Mouse (Mus musculus): Measurements from ENCODE around the gene Usp10. TPM values are rescaled to one million over a fixed set of nuclear protein-coding genes. Genes with fewer than 3 reads are reported as not detected.
A peak's percentile ranks its signal among the peaks of the same experiment; 100 is the strongest.

Usp10 gene
- total and polyA plus RNA-seq, 3 experiments, result 227 to 398 (median 263) TPM

DNA sequence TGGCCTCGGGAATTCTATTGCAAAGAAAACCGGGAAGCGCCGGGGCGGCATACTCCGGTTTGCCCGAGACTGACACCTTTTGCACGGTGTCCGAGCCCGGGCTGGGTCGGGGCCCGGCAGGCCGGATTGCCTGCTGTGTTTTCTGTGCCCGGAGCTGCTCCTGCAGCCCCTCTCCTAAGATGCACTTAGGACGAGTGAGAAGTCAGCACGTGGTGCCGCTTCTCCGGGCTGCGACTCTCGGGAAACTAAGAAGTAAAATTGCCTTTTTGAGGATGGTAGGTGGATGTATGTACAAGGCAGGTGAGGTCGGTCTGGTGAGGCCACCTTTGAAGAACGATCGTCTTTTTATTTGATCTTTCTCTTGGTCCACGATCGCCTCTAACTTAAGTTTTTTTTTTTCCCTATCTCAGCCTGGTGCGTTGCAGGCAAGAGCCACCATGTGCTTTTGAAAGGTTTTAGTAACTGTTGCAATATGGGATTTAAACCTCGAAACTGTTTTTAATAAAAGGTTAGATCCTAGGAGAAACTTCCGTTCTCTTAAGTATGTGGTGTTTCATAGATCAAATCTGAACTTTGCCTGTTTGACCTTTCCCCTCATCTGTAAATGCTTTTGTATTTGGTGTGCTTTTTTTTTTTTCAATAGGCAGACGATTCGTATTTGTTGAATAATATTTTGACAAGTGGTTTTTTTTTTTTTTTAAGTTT, 1.2 kb downstream of the Usp10 start:
- peaks cover 7 to 40% of the 10 kb centered on the region in 2 experiments; a peak in 3 of 4 replicates for H3K36me3 ChIP-seq (ENCODE audit: control insufficient read depth in 1 of 2, insufficient read depth in 2 of 2, low read length in 2 of 2)
- peak overlapping the region; percentile 81 for H3K27ac ChIP-seq (ENCODE audit: control insufficient read depth, low read depth, low read length)
- no peaks in the 10 kb centered on the region for H3K27me3 ChIP-seq (ENCODE audit: control insufficient read depth in 1 of 2, insufficient read depth in 2 of 2, low read length in 2 of 2)
- H3K9ac ChIP-seq (ENCODE audit: control insufficient read depth, low read depth, low read length, poor library complexity, severe bottlenecking), result peak overlapping the region; percentile 92
- peaks cover 58% of the 10 kb centered on the region for H3K79me2 ChIP-seq (ENCODE audit: control insufficient read depth, insufficient read depth, low read length, poor library complexity)
- peak; percentile 70 for DNase-seq (ENCODE audit: low read depth, low spot score)
- H3K4me3 ChIP-seq (ENCODE audit: control insufficient read depth in 1 of 2, insufficient read depth in 1 of 2, low read depth in 2 of 2, low read length in 2 of 2), result peak overlapping the region; percentile 63 to 93
- H3K9me3 ChIP-seq (replicated peaks; ENCODE audit: insufficient read depth, low read length), result no peaks in the 10 kb centered on the region
- peaks cover 14 to 43% of the 10 kb centered on the region in 2 experiments for H3K4me1 ChIP-seq (ENCODE audit: control insufficient read depth in 1 of 2, insufficient read depth in 2 of 2, low read length in 2 of 2)
- no peak for TF ChIP-seq POLR2A (IDR thresholded peaks at IDR 0.05; ENCODE audit: control insufficient read depth in 1 of 2, insufficient read depth in 1 of 2, low read depth in 1 of 2, low read length in 2 of 2, poor library complexity in 1 of 2)
- TF ChIP-seq MYC (IDR thresholded peaks at IDR 0.05; ENCODE audit: low read depth, low read length), result peak; percentile 96
- TF ChIP-seq TAL1 (IDR thresholded peaks at IDR 0.05; ENCODE audit: low read length), result no peak
- no peak for TF ChIP-seq CHD2 (IDR thresholded peaks at IDR 0.05; ENCODE audit: low read length)
- TF ChIP-seq ZKSCAN1 (IDR thresholded peaks at IDR 0.05; ENCODE audit: low read depth, low read length), result no peak
- no peak for TF ChIP-seq HCFC1 (IDR thresholded peaks at IDR 0.05; ENCODE audit: low read depth, low read length)
- no peak for TF ChIP-seq POLR2AphosphoS2 (IDR thresholded peaks at IDR 0.05; ENCODE audit: low read length)
- TF ChIP-seq MAZ (IDR thresholded peaks at IDR 0.05; ENCODE audit: low read depth, low read length), result no peak
- no peak for TF ChIP-seq NRF1 (IDR thresholded peaks at IDR 0.05; ENCODE audit: insufficient read depth, low read depth, low read length, poor library complexity, severe bottlenecking)
- peak; percentile 63; the same call in 1 of the 2 replicates for TF ChIP-seq USF1 (IDR thresholded peaks at IDR 0.05; ENCODE audit: low read depth, low read length)
- no peak for TF ChIP-seq UBTF (IDR thresholded peaks at IDR 0.05; ENCODE audit: borderline replicate concordance, insufficient read depth, low read depth, low read length)
- no peak for TF ChIP-seq SMC3 (IDR thresholded peaks at IDR 0.05; ENCODE audit: low read depth, low read length)
- TF ChIP-seq EP300 (IDR thresholded peaks at IDR 0.05; ENCODE audit: low read depth in 1 of 2, low read length in 2 of 2), result no peak
- TF ChIP-seq GABPA (IDR thresholded peaks at IDR 0.05; ENCODE audit: low read depth, low read length), result no peak
- 0 out of 2 replicates have a peak, but pooled peaks have one; percentile 11 for TF ChIP-seq TBP (IDR thresholded peaks at IDR 0.05; ENCODE audit: low read depth, low read length)
- no peak for TF ChIP-seq MAFK (IDR thresholded peaks at IDR 0.05; ENCODE audit: borderline replicate concordance, low read depth, low read length)
- TF ChIP-seq MXI1 (IDR thresholded peaks at IDR 0.05; ENCODE audit: low read depth, low read length), result peak; percentile 93
- TF ChIP-seq ZMIZ1 (IDR thresholded peaks at IDR 0.05; ENCODE audit: low read depth, low read length), result no peak
- no peak for TF ChIP-seq ETS1 (IDR thresholded peaks at IDR 0.05; ENCODE audit: low read depth, low read length)
- no peak for TF ChIP-seq RAD21 (IDR thresholded peaks at IDR 0.05; ENCODE audit: low read depth, low read length)
- no peak for TF ChIP-seq POLR2AphosphoS5 (IDR thresholded peaks at IDR 0.05; ENCODE audit: borderline replicate concordance, low read depth, low read length)
- no peak for TF ChIP-seq MEF2A (IDR thresholded peaks at IDR 0.05; ENCODE audit: extremely low read depth, insufficient replicate concordance, low read depth, low read length, poor library complexity, severe bottlenecking)
- TF ChIP-seq E2F4 (IDR thresholded peaks at IDR 0.05; ENCODE audit: borderline replicate concordance, low read depth, low read length), result no peak
- TF ChIP-seq NELFE (IDR thresholded peaks at IDR 0.05; ENCODE audit: low read depth, low read length), result no peak
- TF ChIP-seq CHD1 (IDR thresholded peaks at IDR 0.05; ENCODE audit: low read depth, low read length), result no peak
- no peak for TF ChIP-seq USF2 (IDR thresholded peaks at IDR 0.05; ENCODE audit: borderline replicate concordance in 1 of 2, insufficient read depth in 1 of 2, low read depth in 1 of 2, low read length in 2 of 2)
- TF ChIP-seq RCOR1 (IDR thresholded peaks at IDR 0.05; ENCODE audit: low read depth, low read length), result no peak
- no peak for TF ChIP-seq CTCF (IDR thresholded peaks at IDR 0.05 in 2 of 3, conservative IDR thresholded peaks at IDR 0.05 in 1 of 3; ENCODE audit: control insufficient read depth in 1 of 3, insufficient read depth in 1 of 3, low read depth in 2 of 3, low read length in 3 of 3, poor library complexity in 1 of 3, severe bottlenecking in 1 of 3)
- peak; percentile 59 for TF ChIP-seq ZNF384 (IDR thresholded peaks at IDR 0.05; ENCODE audit: low read depth, low read length)
- TF ChIP-seq JUND (IDR thresholded peaks at IDR 0.05; ENCODE audit: low read depth, low read length), result no peak
- TF ChIP-seq ZC3H11A (IDR thresholded peaks at IDR 0.05; ENCODE audit: low read depth, low read length), result no peak
- no peak for TF ChIP-seq ELF1 (IDR thresholded peaks at IDR 0.05; ENCODE audit: low read depth, low read length)
- TF ChIP-seq SIN3A (IDR thresholded peaks at IDR 0.05; ENCODE audit: low read length), result peak; percentile 78
- TF ChIP-seq TCF12 (IDR thresholded peaks at IDR 0.05; ENCODE audit: low read depth, low read length), result no peak
- no peak for TF ChIP-seq MYB (IDR thresholded peaks at IDR 0.05; ENCODE audit: low read depth, low read length)
- no peak for TF ChIP-seq BHLHE40 (IDR thresholded peaks at IDR 0.05; ENCODE audit: borderline replicate concordance, low read depth, low read length)
